Mouse (Mus musculus) splenic B cell, adult 2 months (primary cell): ENCODE results near the gene Gpx8.
"Not testable (repeated sequence)": the region's sequence is repeated elsewhere in the genome, so short reads cannot be mapped to it uniquely, and the experiment has no call there.

Experiments
- DNase-seq: peaks from one replicate; pipeline ENCODE4 v3.0.0-alpha.2; 2011; ENCODE audit warnings: low read depth, low spot score
- H3K27me3 ChIP-seq: 2 replicates; pipeline ENCODE4 v1.6.1; 2012; ENCODE audit warnings: mild to moderate bottlenecking, low read length, moderate library complexity, mixed read lengths; ENCODE audit not compliant: control insufficient read depth, poor library complexity, insufficient read depth, severe bottlenecking
- H3K36me3 ChIP-seq: 2 replicates; pipeline ENCODE4 v1.6.1; 2012; ENCODE audit warnings: mild to moderate bottlenecking, low read length, moderate library complexity, mixed read lengths; ENCODE audit not compliant: control insufficient read depth, poor library complexity, insufficient read depth, severe bottlenecking

The Gpx8 gene

DNA sequence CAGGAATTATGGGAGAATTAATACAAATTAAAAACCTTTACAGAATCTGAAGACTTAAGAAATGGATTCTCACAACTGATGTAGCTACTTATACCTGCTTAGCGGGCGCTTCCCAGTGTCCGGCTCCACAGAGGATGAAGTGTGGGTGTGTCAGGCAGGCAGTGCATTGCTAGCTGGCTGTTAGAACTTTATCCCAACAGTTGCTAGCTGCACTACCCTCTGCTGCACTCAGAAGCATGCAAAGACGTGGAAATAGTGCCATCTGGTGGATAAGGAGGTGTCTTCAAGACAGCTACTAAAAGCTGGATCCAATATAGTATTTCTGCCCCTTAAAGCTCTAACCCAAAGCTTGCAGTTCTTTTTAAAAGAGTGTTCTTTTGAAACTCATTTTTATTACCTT, 10.4 kb downstream of the Gpx8 start:
- peak; percentile 93 for DNase-seq
- H3K36me3 ChIP-seq: no peaks in the 10 kb centered on the region
- H3K27me3 ChIP-seq: peaks cover 6% of the 10 kb centered on the region

- Histone ChIP-seq H3K36me3 (no peaks in the 10 kb centered on the region), H3K27me3 (peaks cover 6% of the 10 kb centered on the region)
- DNase-seq: peak; percentile 79
Observed at GRCm38 (mm10) chr13:113034950-113035421, 11.2 kb downstream of the Gpx8 start, which contains the start of gene Cdc20b. Gene Cdc20b (plus strand): TSS chr13:113035111.

DNA sequence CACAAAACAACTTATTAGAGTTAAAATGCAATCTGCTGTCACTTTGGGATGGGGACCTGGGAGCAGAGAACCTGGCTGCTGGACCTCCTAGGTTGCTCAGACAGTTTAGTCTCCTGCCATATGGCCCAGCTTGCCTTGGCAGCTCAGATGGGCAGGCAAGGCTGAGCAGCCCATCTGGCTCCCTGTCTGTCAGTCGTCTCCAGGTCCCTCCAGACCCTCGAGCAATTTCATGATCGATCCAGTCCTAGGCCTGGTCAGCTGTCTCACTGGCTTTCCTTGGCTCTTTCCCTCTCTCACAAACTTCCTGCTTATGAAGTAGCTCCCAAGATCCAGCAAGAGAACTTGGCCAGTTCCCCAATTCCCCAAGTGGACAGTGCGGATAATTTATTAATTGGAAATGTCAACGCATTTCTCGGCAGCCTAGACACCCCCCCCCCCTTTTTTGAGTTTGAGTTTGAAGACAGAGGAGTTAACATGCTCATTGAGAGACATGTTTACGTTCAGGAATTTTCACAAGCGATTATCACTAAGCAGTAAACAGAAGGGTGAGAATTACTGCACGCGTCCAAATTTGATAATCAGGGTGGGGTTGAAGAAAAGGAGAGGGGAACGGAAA, 11.8 kb downstream of the Gpx8 start:
- peak; percentile 8 for DNase-seq
- Histone ChIP-seq H3K36me3 (no peaks in the 10 kb centered on the region), H3K27me3 (peaks cover 6% of the 10 kb centered on the region)

GRCm38 (mm10) chr13:113032831-113033230, 13.4 kb downstream of the Gpx8 start:
- DNase-seq: no peak
- Histone ChIP-seq H3K27me3 (peaks cover 6% of the 10 kb centered on the region), H3K36me3 (no peaks in the 10 kb centered on the region)

DNA sequence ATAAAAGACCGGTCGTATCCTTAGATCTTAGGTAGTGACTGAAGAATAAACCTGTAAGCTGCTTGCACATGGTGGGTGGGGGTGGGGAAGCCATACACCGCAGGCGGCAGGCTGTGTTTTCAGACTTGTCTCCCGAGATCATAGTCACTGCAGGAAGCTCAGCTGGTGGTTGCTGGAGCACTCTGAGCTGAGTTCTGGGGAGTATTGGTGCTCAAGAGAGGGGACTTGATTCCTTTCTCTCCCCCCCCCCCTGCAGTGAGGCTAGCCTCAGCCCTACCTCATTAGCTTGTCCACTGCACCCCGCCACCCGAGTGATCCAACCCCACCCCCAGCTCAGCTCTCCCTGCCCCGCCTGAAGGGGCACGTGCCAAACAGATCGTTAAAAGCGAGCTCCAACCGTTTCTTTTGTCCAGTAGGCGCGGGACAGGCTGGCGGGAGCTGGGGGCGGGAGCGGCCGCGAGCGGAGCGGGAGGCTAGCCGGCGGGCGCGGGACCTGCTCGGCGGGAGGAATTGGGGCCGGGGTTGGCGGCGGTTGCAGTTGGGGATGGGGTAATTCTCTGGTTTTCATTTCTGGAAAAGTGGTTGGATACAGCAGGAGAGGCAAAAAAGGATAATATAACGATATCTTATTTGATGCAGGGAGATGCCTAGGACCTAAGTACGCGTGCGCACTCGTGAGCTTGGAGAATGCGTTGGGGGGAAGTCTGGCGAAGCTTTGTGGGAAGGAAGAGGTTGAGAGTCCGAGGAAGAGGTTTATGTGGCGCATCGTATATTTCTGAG, 14.2 kb downstream of the Gpx8 start:
- Histone ChIP-seq H3K36me3 (no peaks in the 10 kb centered on the region), H3K27me3 (peaks cover 6% of the 10 kb centered on the region)
- peak; percentile 37 for DNase-seq

DNA sequence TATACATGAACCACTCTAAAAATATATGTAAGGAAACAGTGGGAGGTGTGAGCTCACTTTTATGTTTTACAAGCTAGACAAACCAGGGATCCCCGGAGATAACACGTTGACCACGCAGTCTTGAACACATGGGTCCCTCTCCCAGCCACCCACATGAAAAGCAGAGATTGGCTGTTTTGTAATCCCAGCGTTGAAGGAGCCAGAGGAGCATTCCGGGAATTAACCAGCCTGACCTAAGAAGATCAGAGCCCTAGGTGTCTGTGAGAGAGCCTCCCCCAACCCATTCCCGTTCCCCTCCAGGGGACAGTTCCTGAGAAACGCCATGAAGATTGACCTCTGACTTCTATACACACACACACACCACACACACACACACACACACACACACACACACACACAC, 14.9 kb downstream of the Gpx8 start:
- Histone ChIP-seq H3K36me3 (no peaks in the 10 kb centered on the region), H3K27me3 (peaks cover 6% of the 10 kb centered on the region)
- DNase-seq: no peak

GRCm38 (mm10) chr13:113023274-113024143, 22.7 kb downstream of the Gpx8 start:
- peak; percentile 21 for DNase-seq
- no peaks in the 10 kb centered on the region for H3K27me3 ChIP-seq
- no peaks in the 10 kb centered on the region for H3K36me3 ChIP-seq

- H3K36me3 ChIP-seq: no peaks in the 10 kb centered on the region
- no peak for DNase-seq
- no peaks in the 10 kb centered on the region for H3K27me3 ChIP-seq
Observed at GRCm38 (mm10) chr13:113022467-113022866, 23.7 kb downstream of the Gpx8 start.

DNA sequence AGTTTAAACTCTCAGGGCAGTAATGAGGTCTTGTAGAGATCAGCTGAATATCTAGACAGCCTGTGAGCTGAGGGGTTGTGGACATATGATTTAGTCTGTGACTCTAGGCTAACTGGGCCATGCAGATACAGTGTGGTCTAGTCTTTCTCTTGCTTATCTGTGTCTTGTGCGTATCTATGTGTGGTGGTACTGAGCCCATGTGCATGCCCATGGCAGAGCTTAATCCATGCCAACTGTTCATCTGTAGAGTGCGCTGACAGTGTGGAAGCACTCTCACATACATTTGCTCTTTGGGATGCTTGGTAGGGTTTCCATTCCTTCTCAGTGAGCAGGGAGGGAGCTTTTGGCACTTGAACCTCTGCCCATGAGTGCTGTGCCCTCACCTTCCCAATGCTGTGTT, 24.7 kb downstream of the Gpx8 start:
- H3K36me3 ChIP-seq: no peaks in the 10 kb centered on the region
- no peak for DNase-seq

GRCm38 (mm10) chr13:113013174-113013953, 32.8 kb downstream of the Gpx8 start:
- not testable (repeated sequence) for H3K36me3 ChIP-seq, H3K27me3 ChIP-seq
- peak; percentile 67 for DNase-seq

More for the DNA sequence above, 24.7 kb downstream of the Gpx8 start:
- H3K27me3 ChIP-seq: no peaks in the 10 kb centered on the region

- H3K36me3 ChIP-seq: no peaks in the 10 kb centered on the region
- no peak for DNase-seq
- no peaks in the 10 kb centered on the region for H3K27me3 ChIP-seq
Observed at GRCm38 (mm10) chr13:113012683-113013082, 33.5 kb downstream of the Gpx8 start.

- no peak for DNase-seq
- Histone ChIP-seq H3K27me3 (peaks cover 2% of the 10 kb centered on the region; the same call in 1 of the 2 replicates), H3K36me3 (no peaks in the 10 kb centered on the region)
Observed at GRCm38 (mm10) chr13:113000576-113001318, 45.5 kb downstream of the Gpx8 start.

DNA sequence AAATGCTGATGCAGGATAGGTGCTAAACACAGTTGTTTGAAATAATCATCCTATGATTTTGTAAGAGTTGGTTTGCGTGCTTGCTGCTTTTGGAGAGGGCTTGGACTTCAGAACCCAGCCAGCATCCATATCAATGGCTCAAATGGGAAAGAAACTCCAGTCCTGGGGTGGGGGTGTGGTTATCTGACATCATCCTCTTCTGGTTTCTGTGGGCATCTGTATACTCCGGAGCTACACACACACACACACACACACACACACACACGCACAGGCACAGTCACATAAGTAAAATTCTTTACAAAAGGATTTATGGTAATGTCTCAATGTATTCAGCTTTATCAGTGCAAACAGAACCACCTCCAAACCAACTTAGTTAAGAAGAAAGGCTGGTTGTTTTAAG, 46.1 kb downstream of the Gpx8 start:
- Histone ChIP-seq H3K36me3 (no peaks in the 10 kb centered on the region), H3K27me3 (peaks cover 2% of the 10 kb centered on the region; the same call in 1 of the 2 replicates)
- DNase-seq: no peak
